9 mouse cellular contexts compared by ENCODE assay signal in genomic region chr5:130384222-130384912, GRCm38 (mm10). TPM values are rescaled to one million over a fixed set of nuclear protein-coding genes. Genes with fewer than 3 reads are reported as not detected.
DNase-seq lines count a peak whose midpoint lies in the region; ATAC-seq and TF ChIP-seq lines count a peak whose summit lies in the region.
"Had no signal": no experiment of that assay in that cellular context is flagged by ENCODE, and none has a peak within 500 bp of the region (broad histone marks: within the 10 kb centered on the region; RNA-seq: fewer than 3 reads in every experiment).

Gene A330070K13Rik (minus strand): TSS chr5:130384631.

- H3K27ac ChIP-seq in stomach, embryonic 15.5 days = no peak within 1 kb of the TSS
- no peak within 1 kb of the TSS for H3K27ac ChIP-seq in stomach, postnatal 0 days (replicated peaks)
- no peak within 1 kb of the TSS for H3K27ac ChIP-seq in limb, embryonic 13.5 days
- H3K27ac ChIP-seq in liver, embryonic 12.5 days = no peak within 1 kb of the TSS
- H3K27ac ChIP-seq: liver, embryonic 15.5 days had no signal

- ATAC-seq in stomach, embryonic 15.5 days (ENCODE audit: insufficient read depth, low FRiP score, low read depth) = no peak
- ATAC-seq in stomach, postnatal 0 days (ENCODE audit: low FRiP score, low TSS enrichment) = no peak
- ATAC-seq in limb, embryonic 13.5 days (ENCODE audit: low FRiP score, low read depth) = no peak
- no peak for ATAC-seq in megakaryocyte, adult 5-6 weeks (ENCODE audit: poor library complexity, severe bottlenecking)
- no peak for ATAC-seq in granulocyte monocyte progenitor cell, adult 5-6 weeks (replicated peaks; ENCODE audit: poor library complexity, severe bottlenecking)
- ATAC-seq in liver, embryonic 12.5 days = no peak

- no peaks in the 10 kb centered on the region for H3K36me3 ChIP-seq in stomach, embryonic 15.5 days
- no peaks in the 10 kb centered on the region for H3K36me3 ChIP-seq in stomach, postnatal 0 days (ENCODE audit: control insufficient read depth, insufficient read depth, low read length)
- H3K36me3 ChIP-seq in limb, embryonic 13.5 days = no peaks in the 10 kb centered on the region
- no peaks in the 10 kb centered on the region for H3K36me3 ChIP-seq in liver, embryonic 12.5 days
- H3K36me3 ChIP-seq: liver, embryonic 15.5 days had no signal

- H3K9me3 ChIP-seq in stomach, embryonic 15.5 days = no peaks in the 10 kb centered on the region
- H3K9me3 ChIP-seq in stomach, postnatal 0 days (ENCODE audit: control insufficient read depth, low read length) = no peaks in the 10 kb centered on the region
- no peaks in the 10 kb centered on the region for H3K9me3 ChIP-seq in limb, embryonic 13.5 days
- no peaks in the 10 kb centered on the region for H3K9me3 ChIP-seq in liver, embryonic 12.5 days (replicated peaks)
- H3K9me3 ChIP-seq: liver, embryonic 15.5 days had no signal

- peak; percentile 50 to 60 for DNase-seq in cerebellum, adult 18-20 months
- DNase-seq in cerebellum, adult 8-10 months = no peak
- DNase-seq in stomach, postnatal 0 days (ENCODE audit: low spot score) = no peak

- WGBS in stomach, embryonic 15.5 days = 14% methylated on average over 13 of the region's 13 CpGs
- WGBS in stomach, postnatal 0 days = 16% methylated on average over 13 of the region's 13 CpGs
- WGBS in limb, embryonic 13.5 days = 9% methylated on average over 13 of the region's 13 CpGs
- WGBS in liver, embryonic 12.5 days (ENCODE audit: insufficient replicate concordance) = 15% methylated on average over 13 of the region's 13 CpGs

- H3K9ac ChIP-seq in stomach, embryonic 15.5 days = no peak within 1 kb of the TSS
- H3K9ac ChIP-seq in stomach, postnatal 0 days (ENCODE audit: low read length) = no peak within 1 kb of the TSS
- H3K9ac ChIP-seq in limb, embryonic 13.5 days = peak within 1 kb of the TSS; percentile 45
- no peak within 1 kb of the TSS for H3K9ac ChIP-seq in liver, embryonic 12.5 days
- H3K9ac ChIP-seq: liver, embryonic 15.5 days had no signal

- H3K4me2 ChIP-seq in stomach, embryonic 15.5 days = peak within 1 kb of the TSS; percentile 6; the same call in 1 of the 2 replicates
- H3K4me2 ChIP-seq in stomach, postnatal 0 days (replicated peaks; ENCODE audit: low read depth) = no peak within 1 kb of the TSS
- peak within 1 kb of the TSS; percentile 54 for H3K4me2 ChIP-seq in limb, embryonic 13.5 days (replicated peaks)
- H3K4me2 ChIP-seq in liver, embryonic 12.5 days = no peak within 1 kb of the TSS
- H3K4me2 ChIP-seq: liver, embryonic 15.5 days had no signal

- no peaks in the 10 kb centered on the region for H3K4me1 ChIP-seq in stomach, embryonic 15.5 days
- H3K4me1 ChIP-seq in stomach, postnatal 0 days (replicated peaks; ENCODE audit: control insufficient read depth, insufficient read depth) = no peaks in the 10 kb centered on the region
- peaks cover 12% of the 10 kb centered on the region for H3K4me1 ChIP-seq in limb, embryonic 13.5 days
- no peaks in the 10 kb centered on the region for H3K4me1 ChIP-seq in liver, embryonic 12.5 days
- H3K4me1 ChIP-seq: liver, embryonic 15.5 days had no signal

- no peak for TF ChIP-seq CTCF in stomach, postnatal 0 days (IDR thresholded peaks at IDR 0.05; ENCODE audit: low read depth)

- H3K4me3 ChIP-seq in stomach, embryonic 15.5 days (replicated peaks) = no peak within 1 kb of the TSS
- H3K4me3 ChIP-seq in stomach, postnatal 0 days (ENCODE audit: low read depth, low read length) = no peak within 1 kb of the TSS
- peak within 1 kb of the TSS; percentile 24 for H3K4me3 ChIP-seq in limb, embryonic 13.5 days
- no peak within 1 kb of the TSS for H3K4me3 ChIP-seq in liver, embryonic 12.5 days
- H3K4me3 ChIP-seq: liver, embryonic 15.5 days had no signal

- TF ChIP-seq EP300 in stomach, postnatal 0 days (optimal IDR thresholded peaks at IDR 0.05) = no peak

- H3K27me3 ChIP-seq in stomach, embryonic 15.5 days (replicated peaks) = no peaks in the 10 kb centered on the region
- no peaks in the 10 kb centered on the region for H3K27me3 ChIP-seq in stomach, postnatal 0 days (ENCODE audit: control insufficient read depth, insufficient read depth, low read length)
- H3K27me3 ChIP-seq in limb, embryonic 13.5 days = no peaks in the 10 kb centered on the region
- no peaks in the 10 kb centered on the region for H3K27me3 ChIP-seq in liver, embryonic 12.5 days (replicated peaks)
- H3K27me3 ChIP-seq: liver, embryonic 15.5 days had no signal

RNA-seq across cellular contexts. Expression of gene A330070K13Rik, which starts in this region (rescaled TPM):
- not detected in 2 replicates for polyA plus RNA-seq in stomach, embryonic 15.5 days (2015; fragmentation: Nextera tagmentation; extraction: Ambion mirVana)
- not detected in 2 replicates for polyA plus RNA-seq in stomach, postnatal 0 days (2015; fragmentation: Nextera tagmentation; extraction: Ambion mirVana)
- not detected in 2 replicates for polyA plus RNA-seq in limb, embryonic 13.5 days (2015; fragmentation: Nextera tagmentation; extraction: Ambion mirVana)
- not detected in 2 replicates for total RNA-seq in megakaryocyte, adult 5-6 weeks (2015)
- total RNA-seq in megakaryocyte, adult 5-6 weeks (2017) = not detected in 2 replicates
- total RNA-seq in granulocyte monocyte progenitor cell, adult 5-6 weeks (2014; fragmentation: Nextera tagmentation) = not detected in 2 replicates
- not detected in 2 replicates for total RNA-seq in granulocyte monocyte progenitor cell, adult 5-6 weeks (2017)
- polyA plus RNA-seq in liver, embryonic 12.5 days (2016; fragmentation: Nextera tagmentation; extraction: Ambion mirVana) = not detected in 2 replicates
- polyA plus RNA-seq: liver, embryonic 15.5 days had no signal

Comparison
In these comparisons a context has a peak if more than half of its experiments do, and no peak if none do; other contexts are left out.
1. DNase-seq: peak in cerebellum, adult 18-20 months (2 of 2); none in cerebellum, adult 8-10 months (single experiment) and stomach, postnatal 0 days (single experiment).
2. H3K4me2 ChIP-seq: peak in stomach, embryonic 15.5 days (single experiment) and limb, embryonic 13.5 days (single experiment); none in stomach, postnatal 0 days (single experiment) and liver, embryonic 12.5 days (single experiment).